In the genomic region with DNA sequence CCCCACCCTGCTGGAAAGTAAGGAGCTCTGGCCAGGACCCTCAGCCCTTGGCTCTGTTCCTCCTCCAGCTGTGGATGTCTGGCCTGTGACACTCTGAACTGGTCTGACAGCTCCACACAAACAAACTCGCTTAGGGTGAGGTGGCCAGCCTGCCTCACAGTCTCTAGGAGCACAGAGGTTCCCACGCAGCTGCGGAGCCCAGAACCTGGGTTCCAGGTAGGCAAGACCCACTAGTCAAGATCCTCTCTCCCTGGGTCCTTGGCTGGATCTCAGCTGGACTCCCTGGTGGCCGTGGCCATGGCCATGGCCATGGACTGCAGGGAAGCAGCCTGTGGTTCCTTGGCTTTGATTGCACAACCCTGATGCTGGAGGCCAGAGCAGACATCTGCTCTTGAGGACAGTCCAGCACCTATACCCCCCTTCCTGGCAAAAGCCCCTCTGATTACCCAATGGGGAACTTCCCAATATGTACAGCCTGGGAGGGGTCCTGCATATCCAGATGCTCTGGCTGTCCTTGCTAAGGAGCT, we compare ENCODE assay signal across 10 mouse cellular contexts. TPM values are rescaled to one million over a fixed set of nuclear protein-coding genes. Genes with fewer than 3 reads are reported as not detected.
DNase-seq lines count a peak whose midpoint lies in the region; ATAC-seq and TF ChIP-seq lines count a peak whose summit lies in the region.
"Had no signal": no experiment of that assay in that cellular context is flagged by ENCODE, and none has a peak within 500 bp of the region (broad histone marks: within the 10 kb centered on the region; RNA-seq: fewer than 3 reads in every experiment).

No protein-coding gene starts in this region.

- 85% methylated on average over 4 of the region's 4 CpGs for WGBS in hindbrain, embryonic 10.5 days
- WGBS in hindbrain, postnatal 0 days, result 75% methylated on average over 4 of the region's 4 CpGs
- 87% methylated on average over 4 of the region's 4 CpGs for WGBS in neural tube, embryonic 15.5 days

- H3K4me3 ChIP-seq in hindbrain, embryonic 10.5 days, result no peak overlapping the region
- no peak overlapping the region for H3K4me3 ChIP-seq in hindbrain, postnatal 0 days (ENCODE audit: low read length)
- no peak overlapping the region for H3K4me3 ChIP-seq in gastrocnemius, adult 2 months
- no peak overlapping the region for H3K4me3 ChIP-seq in neural tube, embryonic 15.5 days (replicated peaks)

- H3K27me3 ChIP-seq in hindbrain, embryonic 10.5 days (ENCODE audit: insufficient read depth, poor library complexity, severe bottlenecking), result no peaks in the 10 kb centered on the region
- no peaks in the 10 kb centered on the region for H3K27me3 ChIP-seq in hindbrain, postnatal 0 days (ENCODE audit: insufficient read depth, low read length)
- no peaks in the 10 kb centered on the region for H3K27me3 ChIP-seq in neural tube, embryonic 15.5 days (replicated peaks)

- no peak for ATAC-seq in hindbrain, postnatal 0 days
- ATAC-seq in neural tube, embryonic 15.5 days (ENCODE audit: low FRiP score), result no peak

- peak overlapping the region; percentile 53; the same call in 1 of the 2 replicates for H3K27ac ChIP-seq in hindbrain, embryonic 10.5 days
- no peak overlapping the region for H3K27ac ChIP-seq in hindbrain, postnatal 0 days
- H3K27ac ChIP-seq in gastrocnemius, adult 2 months, result peak overlapping the region; percentile 82
- H3K27ac ChIP-seq in neural tube, embryonic 15.5 days (replicated peaks), result no peak overlapping the region

- intact Hi-C loops in gastrocnemius, adult 2 months (cut with DNase I), result no loop called here
- intact Hi-C loops in heart, postnatal 25 days (cut with DNase I), result no loop called here

- H3K36me3 ChIP-seq in hindbrain, embryonic 10.5 days, result no peaks in the 10 kb centered on the region
- no peaks in the 10 kb centered on the region for H3K36me3 ChIP-seq in hindbrain, postnatal 0 days (ENCODE audit: insufficient read depth, low read length)
- H3K36me3 ChIP-seq in neural tube, embryonic 15.5 days, result no peaks in the 10 kb centered on the region

- DNase-seq in hindbrain, embryonic 10.5 days (ENCODE audit: low spot score), result no peak
- DNase-seq in hindbrain, postnatal 0 days (ENCODE audit: low spot score), result no peak
- peak; percentile 70 for DNase-seq in gastrocnemius, adult 2 months
- peak; percentile 61 for DNase-seq in heart, postnatal 25 days (ENCODE audit: low spot score)
- peak; percentile 68 for DNase-seq in lung, postnatal 14 days
- DNase-seq in embryo, embryonic 11 days, result no peak
- no peak for DNase-seq in frontal cortex, postnatal 36 days (ENCODE audit: low spot score in 2 of 2)

- peaks cover 71% of the 10 kb centered on the region for H3K4me1 ChIP-seq in hindbrain, embryonic 10.5 days (replicated peaks)
- peaks cover 15% of the 10 kb centered on the region for H3K4me1 ChIP-seq in hindbrain, postnatal 0 days (ENCODE audit: insufficient read depth, low read length)
- H3K4me1 ChIP-seq in neural tube, embryonic 15.5 days, result peaks cover 24% of the 10 kb centered on the region

- no peak for TF ChIP-seq CTCF in hindbrain, postnatal 0 days (IDR thresholded peaks at IDR 0.05; ENCODE audit: low read depth)
- TF ChIP-seq CTCF in gastrocnemius, adult 2 months (IDR thresholded peaks at IDR 0.05), result no peak

- H3K4me2 ChIP-seq in hindbrain, postnatal 0 days (ENCODE audit: low read depth, low read length), result no peak overlapping the region
- no peak overlapping the region for H3K4me2 ChIP-seq in neural tube, embryonic 15.5 days
- H3K4me2 ChIP-seq: midbrain, embryonic 11.5 days had no signal

- no peaks in the 10 kb centered on the region for H3K9me3 ChIP-seq in hindbrain, embryonic 10.5 days
- H3K9me3 ChIP-seq in hindbrain, postnatal 0 days (ENCODE audit: low read length), result no peaks in the 10 kb centered on the region
- no peaks in the 10 kb centered on the region for H3K9me3 ChIP-seq in neural tube, embryonic 15.5 days (replicated peaks)

- H3K9ac ChIP-seq in hindbrain, postnatal 0 days (replicated peaks; ENCODE audit: low read length), result no peak overlapping the region
- H3K9ac ChIP-seq in neural tube, embryonic 15.5 days (replicated peaks), result no peak overlapping the region

RNA-seq across cellular contexts. Expression of gene Cstad, which starts 5.8 kb away (rescaled TPM):
- polyA plus RNA-seq in hindbrain, embryonic 10.5 days (2016; fragmentation: Nextera tagmentation; extraction: Ambion mirVana), result 0.33 and 0.47 TPM in 2 replicates
- total RNA-seq in hindbrain, postnatal 0 days (2014; rRNA removed), result 1.3 and 4.6 TPM in 2 replicates
- polyA plus RNA-seq in hindbrain, postnatal 0 days (2015; fragmentation: Nextera tagmentation; extraction: Ambion mirVana), result 0.54 TPM in 1 of 2 replicates, not detected in the other
- 1 to 10 TPM in 1 of 2 experiments, under 1 TPM in 1; 0.47 to 1.8 TPM for total RNA-seq in gastrocnemius, adult 2 months (2021)
- total RNA-seq in heart, postnatal 25 days (2021), result 1 to 10 TPM; 1.2 TPM
- polyA plus RNA-seq in neural tube, embryonic 15.5 days (2015; fragmentation: Nextera tagmentation; extraction: Ambion mirVana), result 0.31 and 0.83 TPM in 2 replicates
- total RNA-seq: common myeloid progenitor, adult 5-6 weeks had no signal

Comparison
In these comparisons a context has a peak if more than half of its experiments do, and no peak if none do; other contexts are left out.
1. H3K27ac ChIP-seq: peak in hindbrain, embryonic 10.5 days (single experiment) and gastrocnemius, adult 2 months (single experiment); none in hindbrain, postnatal 0 days (single experiment) and neural tube, embryonic 15.5 days (single experiment).
2. DNase-seq: peak in gastrocnemius, adult 2 months (single experiment), heart, postnatal 25 days (single experiment) and lung, postnatal 14 days (single experiment); none in hindbrain, embryonic 10.5 days (single experiment), hindbrain, postnatal 0 days (single experiment), embryo, embryonic 11 days (single experiment) and frontal cortex, postnatal 36 days (0 of 2).